Mouse (Mus musculus) 416B (cell line): Measurements from ENCODE around the gene 4930558K02Rik.

Experiments used
- DNase-seq: peaks from one replicate; pipeline ENCODE4 v3.0.0; 2011; ENCODE audit warnings: low read depth

4930558K02Rik gene

DNA sequence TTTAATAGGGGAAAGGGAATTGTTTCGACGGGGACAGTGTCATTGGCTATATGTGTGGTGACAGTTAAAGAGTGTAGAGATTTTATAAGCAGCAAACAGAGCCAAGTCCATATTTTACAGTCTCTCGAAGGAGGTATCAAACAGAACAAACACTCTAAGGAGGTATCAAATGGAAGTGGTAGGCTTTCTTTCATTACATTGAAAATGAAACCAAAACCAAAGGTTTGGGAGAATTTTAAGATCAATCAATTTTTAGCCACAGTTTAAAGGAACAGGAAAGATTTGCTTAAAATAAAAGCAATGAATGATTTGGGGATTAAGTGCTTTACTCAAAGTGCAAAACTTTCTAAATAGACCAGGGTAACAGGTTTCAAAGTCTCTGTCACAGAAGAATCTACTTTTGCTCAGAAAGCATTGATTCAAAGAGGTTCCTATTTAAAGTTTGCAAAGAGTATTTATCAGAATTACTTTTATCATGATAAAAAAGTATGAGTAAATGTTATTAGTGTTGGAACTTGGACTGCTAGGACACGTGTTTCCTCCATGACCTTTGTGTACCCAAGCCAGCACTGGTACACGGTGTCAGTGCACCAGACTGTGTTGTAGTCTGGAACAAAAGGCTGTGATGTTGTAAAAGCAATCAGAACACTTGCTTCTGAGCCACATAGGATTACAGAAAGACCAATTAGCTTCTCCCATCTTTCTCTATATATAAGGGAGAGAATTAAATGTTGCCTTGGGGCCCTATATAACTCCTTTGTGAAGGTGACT lies 28.2 kb downstream of the 4930558K02Rik start:
- no peak for DNase-seq

GRCm38 (mm10) chr1:161942082-161942481 lies 37.4 kb downstream of the 4930558K02Rik start:
- peak; percentile 69 for DNase-seq

DNA sequence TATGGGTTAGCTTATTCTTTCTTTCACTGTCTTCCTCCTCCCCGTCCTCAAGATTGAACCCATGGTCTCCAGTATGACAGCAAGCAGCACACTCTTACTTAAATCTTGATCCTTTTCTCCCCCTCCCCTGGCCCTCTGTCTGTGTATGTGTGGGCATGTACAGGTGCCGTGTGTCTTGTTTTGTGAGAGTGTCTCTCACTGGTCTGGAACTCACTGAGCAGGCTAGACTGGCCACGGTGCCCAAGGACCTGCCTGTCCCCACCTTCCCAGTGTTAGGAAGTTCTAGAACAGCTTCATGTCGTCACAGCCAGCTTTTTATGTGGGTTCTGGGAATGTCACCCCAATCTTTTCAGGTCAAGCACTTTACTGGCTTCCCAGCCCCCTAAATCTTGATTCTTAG lies 47.1 kb downstream of the 4930558K02Rik start:
- no peak for DNase-seq

DNA sequence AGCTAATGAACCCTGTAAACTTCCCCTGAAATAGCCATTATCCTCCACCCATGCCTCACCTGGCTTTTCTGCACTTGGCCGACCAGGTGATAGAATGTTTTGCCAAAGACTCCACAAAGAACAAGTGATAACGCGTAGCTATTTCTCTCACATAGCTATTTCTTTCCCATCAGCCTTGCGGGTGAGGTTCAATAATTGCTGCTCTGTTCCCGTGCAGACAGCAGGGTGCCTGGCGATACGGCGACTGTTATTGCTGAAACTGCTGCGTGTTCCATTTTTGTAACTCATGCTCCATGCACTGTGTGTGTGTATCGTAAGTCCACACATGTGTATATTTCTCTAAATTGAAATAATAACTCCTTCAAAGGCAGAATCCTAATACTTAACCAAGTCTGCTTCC lies 47.6 kb downstream of the 4930558K02Rik start:
- DNase-seq: no peak

- no peak for DNase-seq
These were observed 48.1 kb downstream of the 4930558K02Rik start for GRCm38 (mm10) chr1:161931313-161931712.

- DNase-seq: peak; percentile 63
These were observed 51.5 kb downstream of the 4930558K02Rik start for GRCm38 (mm10) chr1:161927976-161928375.

DNA sequence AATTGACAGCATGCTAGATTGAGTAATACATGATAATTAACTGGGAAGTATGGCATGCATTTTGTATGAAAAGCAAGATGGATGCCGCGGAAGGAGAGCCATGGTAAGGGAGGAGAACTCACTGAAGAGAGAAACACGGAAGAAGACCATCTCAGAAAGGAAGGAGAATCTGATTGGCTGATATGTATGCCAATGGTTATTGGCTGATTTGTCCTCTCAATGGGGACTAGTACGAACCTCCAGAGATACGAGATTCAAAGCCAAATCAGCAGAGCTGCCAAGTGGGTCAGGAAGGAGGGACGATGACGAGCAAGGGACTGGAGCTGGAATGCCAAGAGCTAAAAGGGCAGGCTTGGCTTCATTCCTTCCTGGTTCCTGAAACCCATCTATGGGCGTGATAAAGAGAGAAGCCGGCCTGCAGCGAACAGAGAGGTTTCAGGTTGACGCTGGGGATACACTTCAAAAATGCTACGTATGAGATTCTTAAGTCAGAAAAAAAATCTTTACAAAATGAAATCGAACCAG lies 54.1 kb downstream of the 4930558K02Rik start:
- DNase-seq: no peak

DNA sequence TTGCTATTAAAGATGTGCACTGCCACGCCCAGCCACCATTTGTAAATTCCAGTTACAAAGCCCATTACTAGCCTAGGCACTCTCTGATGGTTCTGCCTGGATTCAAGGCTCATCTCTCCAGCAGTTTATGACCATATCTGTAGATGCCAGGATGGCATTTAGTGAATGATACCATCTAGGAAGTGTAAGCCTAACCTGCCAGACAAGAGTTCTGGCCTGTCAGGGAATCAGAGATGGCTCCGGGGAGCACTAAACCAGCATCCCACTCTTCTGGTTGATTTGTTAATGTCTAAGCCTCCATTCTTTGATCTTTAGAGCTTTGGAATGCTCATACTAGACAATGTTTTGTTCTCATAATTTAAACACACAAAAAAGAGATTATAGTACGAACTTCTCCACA lies 55.1 kb downstream of the 4930558K02Rik start:
- no peak for DNase-seq

GRCm38 (mm10) chr1:161921928-161922327 lies 57.5 kb downstream of the 4930558K02Rik start:
- DNase-seq: peak; percentile 50

DNA sequence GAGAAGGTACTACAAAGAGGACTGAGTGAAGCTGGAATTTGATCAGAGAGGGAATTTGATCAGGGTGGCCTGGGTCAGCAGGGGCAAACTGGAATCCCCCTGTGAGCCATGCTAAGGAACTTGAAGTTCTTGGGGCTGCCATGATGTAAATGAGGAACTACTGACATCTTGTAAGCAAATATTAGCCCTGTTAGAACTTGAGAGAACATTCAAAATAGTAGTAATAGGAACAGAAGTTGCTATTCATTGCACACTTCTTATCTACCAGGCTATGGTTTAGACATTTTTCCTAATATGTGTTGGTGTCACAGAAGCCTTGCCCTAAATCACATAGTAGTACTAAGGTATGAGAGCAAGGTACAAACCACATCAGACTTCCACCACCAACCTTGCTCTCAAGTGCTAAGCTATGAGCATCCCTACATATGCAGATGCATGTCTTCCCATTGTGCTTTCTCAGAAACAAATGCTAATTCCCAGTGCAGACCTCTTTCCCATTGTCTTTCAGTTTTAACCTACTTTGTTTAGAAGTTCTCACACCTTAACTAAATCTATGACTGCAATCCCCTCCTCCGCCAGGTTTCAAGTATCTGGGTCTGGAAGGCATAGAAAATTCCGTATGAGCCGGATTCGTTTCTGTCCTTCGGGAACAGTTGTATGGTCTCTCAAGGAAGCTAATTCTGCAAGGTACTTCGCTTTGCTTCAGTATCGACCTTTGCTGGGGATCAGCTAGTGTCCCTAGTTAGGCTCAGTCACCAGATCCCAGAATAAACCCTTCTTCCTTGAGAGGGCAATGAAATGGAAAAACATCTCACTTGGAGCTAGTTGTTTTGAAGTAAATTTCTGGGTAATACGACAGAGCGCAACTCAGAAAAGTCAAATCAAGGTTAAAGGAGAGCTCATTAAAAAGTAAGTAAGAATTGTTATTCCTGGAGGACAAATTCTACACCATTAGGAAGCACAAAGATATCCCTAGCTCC lies 58.7 kb downstream of the 4930558K02Rik start:
- DNase-seq: peak; percentile 15

- peak; percentile 65 for DNase-seq
These were observed 59.8 kb downstream of the 4930558K02Rik start for GRCm38 (mm10) chr1:161919594-161919993.

GRCm38 (mm10) chr1:161918682-161919372 lies 60.6 kb downstream of the 4930558K02Rik start:
- DNase-seq: peak; percentile 97

- peak; percentile 64 for DNase-seq
These were observed 61.4 kb downstream of the 4930558K02Rik start for GRCm38 (mm10) chr1:161917940-161918484.

DNA sequence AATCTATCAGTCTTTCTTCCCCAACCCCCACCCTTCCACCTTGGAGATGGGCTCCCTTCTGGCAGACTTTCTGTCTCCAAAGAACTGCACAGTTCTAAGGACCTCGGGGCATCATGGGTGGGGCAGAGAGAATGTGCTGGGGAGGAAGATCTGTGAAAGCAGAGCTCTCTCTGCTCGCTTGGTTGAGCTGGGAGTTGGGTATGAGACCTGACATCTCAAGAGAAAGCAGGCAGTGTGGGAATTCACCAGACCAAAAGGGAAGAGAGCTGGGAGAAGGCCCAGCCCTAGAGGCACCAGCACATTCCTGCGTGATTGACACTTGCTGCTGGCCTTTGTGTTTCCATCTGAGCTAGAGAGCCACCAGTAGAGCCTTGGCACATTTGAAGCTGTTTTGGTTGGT lies 63.4 kb downstream of the 4930558K02Rik start:
- DNase-seq: no peak

- no peak for DNase-seq
These were observed 65.8 kb downstream of the 4930558K02Rik start for GRCm38 (mm10) chr1:161913648-161913984.

DNA sequence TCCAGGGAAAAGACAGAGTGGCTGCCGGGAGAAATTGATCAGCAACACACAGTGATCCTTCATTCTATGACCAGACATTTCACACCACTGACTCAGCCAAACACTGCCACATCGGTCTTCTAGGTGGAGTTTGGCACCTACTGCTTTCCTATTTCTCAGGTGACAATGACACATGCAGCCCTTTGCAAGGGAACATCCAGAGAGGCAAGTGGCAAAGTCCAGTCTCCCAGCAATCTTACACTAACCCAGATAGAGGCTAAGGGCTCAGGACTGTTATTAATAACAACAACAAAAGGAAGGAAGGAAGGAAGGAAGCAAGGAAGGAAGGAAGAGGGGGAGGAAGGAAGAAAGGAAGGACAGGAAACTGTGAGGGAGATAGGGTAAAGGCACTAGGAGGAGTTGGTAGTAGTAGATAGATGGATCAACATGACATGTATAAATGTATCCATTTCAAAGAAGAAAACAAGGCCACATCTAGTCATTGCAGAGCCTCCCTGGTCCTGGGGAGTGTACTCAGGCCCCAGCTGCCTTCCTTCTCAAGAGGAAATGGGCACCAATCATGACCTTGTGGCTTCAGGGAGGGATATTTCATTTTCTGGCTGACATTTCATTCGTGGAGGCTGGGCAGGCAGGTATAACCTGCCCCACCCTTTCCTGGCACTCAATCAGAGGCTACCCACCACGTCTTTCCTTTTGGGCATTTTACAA lies 66.3 kb downstream of the 4930558K02Rik start:
- peak; percentile 56 for DNase-seq

- no peak for DNase-seq
These were observed 70.4 kb downstream of the 4930558K02Rik start for GRCm38 (mm10) chr1:161909074-161909473.

DNA sequence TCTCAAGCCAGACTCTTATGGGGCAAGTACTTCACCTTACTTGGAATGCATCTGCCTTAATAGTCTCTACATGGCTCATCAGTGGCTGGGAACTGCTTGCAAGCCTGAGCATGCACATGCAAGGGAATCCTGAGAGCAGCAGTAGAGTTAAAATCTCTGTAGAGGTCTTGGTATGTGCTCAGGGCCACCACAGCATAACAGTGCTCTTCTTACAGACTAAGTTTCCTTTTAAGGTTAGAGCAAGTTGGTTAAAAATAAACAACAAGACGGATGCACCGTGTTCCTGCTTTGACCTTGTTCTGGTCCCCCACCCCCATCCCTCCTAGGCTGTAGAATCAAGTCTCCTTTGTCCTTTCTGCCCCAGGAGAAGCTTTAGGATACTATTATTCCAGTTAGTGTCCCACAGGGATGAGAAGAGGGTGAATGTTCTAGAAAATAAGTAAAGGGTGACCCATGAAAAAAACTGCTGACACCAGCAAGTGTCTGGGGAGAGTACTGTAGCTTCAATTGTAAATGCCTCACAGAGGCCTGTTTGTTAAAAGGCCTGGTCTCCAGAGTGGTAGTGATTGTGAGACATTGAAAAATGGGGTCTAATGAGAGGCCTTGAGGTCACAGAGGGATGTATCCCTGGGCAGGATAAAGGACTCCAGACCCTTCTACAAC lies 71.5 kb downstream of the 4930558K02Rik start:
- peak; percentile 49 for DNase-seq

- peak; percentile 38 for DNase-seq
These were observed 72.3 kb downstream of the 4930558K02Rik start for GRCm38 (mm10) chr1:161907111-161907510.

DNA sequence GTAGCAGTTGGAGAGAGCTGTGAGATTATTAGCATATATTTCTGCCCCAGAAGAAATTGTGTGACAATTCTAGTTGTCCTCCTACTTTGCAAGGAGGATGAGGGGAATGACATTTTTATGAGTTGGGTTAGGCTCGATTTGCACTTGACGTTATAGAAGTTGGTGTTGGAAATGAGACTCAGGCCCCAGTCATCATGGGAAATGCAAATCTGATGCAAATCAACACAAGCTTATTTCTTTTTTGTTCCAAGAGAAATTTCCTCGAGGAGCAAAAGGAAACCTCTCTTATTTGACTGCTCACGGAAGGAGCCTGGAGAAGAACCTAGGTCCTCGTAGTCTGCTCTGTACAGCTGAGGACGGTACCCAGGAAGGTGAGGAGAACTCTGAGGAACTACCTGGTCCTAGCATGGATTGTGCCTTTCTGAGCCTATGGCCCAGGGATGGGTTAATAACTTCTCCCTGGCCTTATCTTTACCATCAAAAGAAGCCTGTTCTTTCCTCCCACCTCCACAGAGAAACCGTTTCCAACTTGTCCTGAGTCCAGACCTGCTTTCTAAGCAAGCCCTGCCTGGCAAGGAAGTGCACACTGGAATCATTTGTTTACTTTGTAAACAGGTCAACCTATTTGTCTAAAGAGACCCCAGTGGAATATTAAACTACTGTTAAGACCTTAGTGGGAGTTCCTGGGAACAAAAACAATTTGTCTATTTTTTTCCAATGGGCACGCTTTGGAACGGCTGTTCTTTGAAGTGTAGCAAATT lies 76.6 kb downstream of the 4930558K02Rik start:
- no peak for DNase-seq
